Mouse (Mus musculus) megakaryocyte, adult 5-6 weeks (primary cell): ENCODE results near the gene Cntn2. TPM values are rescaled to one million over a fixed set of nuclear protein-coding genes. Genes with fewer than 3 reads are reported as not detected.
A peak's percentile ranks its signal among the peaks of the same experiment; 100 is the strongest.
"Not testable (repeated sequence)": the region's sequence is repeated elsewhere in the genome, so short reads cannot be mapped to it uniquely, and the experiment has no call there.

ENCODE experiments used
- ATAC-seq: 2 replicates; pipeline ENCODE4 v1.8.0; 2016; ENCODE audit warnings: mild to moderate bottlenecking, inconsistent platforms; ENCODE audit not compliant: poor library complexity, severe bottlenecking
- total RNA-seq, 2 experiments: library from RNA; stranded (forward) in 1 of 2; stranded (reverse) in 1 of 2; fragments of 153-499, 151-499 nt in 1 of 2; fragments of 221-1000, 200-1000 nt in 1 of 2; gene quantifications; 2 replicates each; pipeline versions ENCODE4 v1.2.3 to v1.2.4; 2015 to 2017

Gene Cntn2
- total RNA-seq, 2 experiments from 2014 or later: not detected

DNA sequence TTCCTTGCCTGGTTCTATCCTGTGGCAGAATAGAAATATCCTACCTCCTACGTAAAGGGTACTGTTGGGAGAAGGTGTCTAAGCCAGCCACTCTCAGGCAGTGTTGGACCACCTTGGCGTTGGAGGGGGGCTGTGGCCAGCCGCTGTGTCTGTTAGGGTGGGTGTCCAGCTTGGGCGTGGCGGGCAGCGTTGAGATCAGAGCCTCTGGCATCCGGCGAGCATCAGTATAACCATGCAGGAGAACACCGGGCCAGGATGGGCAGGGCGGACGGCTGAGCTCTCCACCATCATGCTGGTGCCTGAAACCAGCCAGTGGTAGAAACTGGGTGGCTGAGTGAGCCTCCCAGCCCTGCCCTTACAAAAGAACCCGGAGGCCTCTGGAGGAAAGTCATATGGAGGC, 27.7 kb downstream of the Cntn2 start:
- no peak for ATAC-seq

DNA sequence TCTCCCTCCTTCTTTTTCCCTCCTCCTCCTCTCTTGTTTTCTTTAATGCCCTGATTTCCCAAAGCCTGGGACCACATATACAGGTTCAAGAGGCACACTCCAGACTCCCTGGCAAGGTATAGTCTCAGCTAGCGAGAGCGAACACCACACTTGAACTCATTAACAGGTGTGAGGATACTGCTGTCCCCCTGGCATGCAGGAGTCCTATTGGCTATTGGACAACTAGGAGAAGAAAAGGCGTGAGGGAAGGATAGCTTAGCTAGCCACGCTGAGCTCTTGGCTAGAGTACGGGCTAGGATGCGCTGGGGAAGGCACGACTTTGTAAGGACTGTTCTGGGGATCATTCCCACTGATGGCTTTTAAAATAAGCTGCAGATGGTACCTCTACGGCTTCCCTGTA, 30.9 kb downstream of the Cntn2 start:
- ATAC-seq: no peak

DNA sequence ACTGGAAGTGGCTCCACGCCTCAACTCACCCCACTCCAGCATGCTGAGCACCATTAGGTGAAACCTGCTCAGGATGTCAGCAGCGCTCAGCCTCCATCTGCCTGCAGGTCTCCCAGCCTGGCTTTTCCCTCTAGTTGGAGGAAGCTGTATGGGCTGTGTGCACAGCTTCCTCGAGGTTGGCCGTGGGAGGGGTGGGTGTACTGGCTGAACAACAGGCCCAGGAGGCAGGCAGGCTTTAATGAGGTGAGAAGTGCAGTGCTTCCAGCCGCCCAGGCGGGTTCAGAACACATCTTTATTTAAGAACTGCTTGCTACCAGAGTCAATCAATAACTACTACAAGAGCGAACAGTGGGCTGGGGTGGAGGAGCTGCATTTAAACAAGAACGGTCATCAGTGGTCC, 31.5 kb downstream of the Cntn2 start:
- ATAC-seq: no peak

DNA sequence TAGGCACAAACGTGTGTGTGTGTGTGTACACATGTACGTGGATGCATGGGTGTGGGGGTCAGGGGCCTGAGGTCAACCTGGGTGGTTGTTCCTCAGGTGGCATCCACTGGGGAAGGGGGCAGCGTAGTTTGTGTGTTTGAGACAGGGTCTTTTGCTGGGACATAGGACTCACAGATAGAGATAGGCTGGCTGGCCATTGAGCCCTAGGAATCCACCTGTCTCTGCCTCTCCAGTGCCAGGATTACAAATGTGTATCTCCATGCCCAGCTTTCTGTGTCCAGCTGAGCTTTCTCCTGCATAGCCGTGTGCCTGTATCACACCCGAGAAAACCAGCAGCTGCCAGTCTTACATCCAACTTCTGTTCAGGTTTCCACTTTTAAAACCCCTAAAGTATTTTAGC, 33.3 kb downstream of the Cntn2 start:
- ATAC-seq: no peak

DNA sequence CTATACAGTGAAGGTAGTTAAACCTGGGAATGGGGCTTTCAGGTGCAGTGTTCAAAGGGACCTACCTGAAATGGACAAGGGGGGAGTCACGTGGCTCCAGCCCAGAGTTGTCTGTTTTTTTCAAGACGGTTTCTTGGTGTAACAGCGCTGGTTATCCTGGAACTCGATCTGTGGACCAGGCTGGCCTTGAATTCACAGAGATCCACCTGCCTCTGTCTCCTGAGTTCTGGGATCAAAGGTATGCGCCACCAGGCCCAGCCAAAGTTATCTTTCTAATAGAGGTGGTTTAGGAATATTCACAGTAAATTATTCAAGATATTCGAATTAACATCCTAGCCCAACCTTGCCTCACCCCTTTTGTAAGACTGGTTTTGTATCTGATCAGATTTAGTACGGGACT, 36.4 kb downstream of the Cntn2 start:
- ATAC-seq: no peak

DNA sequence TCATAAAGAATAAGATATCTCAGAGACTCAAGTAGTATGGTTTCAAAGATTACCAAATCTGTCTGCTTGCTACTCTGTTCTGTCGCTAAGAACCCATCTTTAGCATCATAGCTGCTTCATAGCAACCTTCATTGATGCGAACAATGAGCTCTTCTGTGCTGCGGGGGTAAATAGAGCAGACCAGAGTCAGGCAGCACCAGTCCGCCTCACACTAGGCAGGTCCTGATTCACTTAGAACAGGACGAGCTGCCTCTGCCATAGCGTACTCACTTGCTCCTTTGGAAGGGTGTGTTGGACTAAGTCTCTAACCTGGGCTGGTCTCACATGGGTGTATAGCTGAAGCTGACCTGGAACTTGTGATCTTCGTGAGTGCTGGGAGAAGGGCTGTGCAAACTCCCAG, 37.0 kb downstream of the Cntn2 start, which contains the start of gene Tmem81:
TSS of gene Tmem81 (plus strand) at position 173 of the 400 bp plus-strand sequence.
- no peak for ATAC-seq

DNA sequence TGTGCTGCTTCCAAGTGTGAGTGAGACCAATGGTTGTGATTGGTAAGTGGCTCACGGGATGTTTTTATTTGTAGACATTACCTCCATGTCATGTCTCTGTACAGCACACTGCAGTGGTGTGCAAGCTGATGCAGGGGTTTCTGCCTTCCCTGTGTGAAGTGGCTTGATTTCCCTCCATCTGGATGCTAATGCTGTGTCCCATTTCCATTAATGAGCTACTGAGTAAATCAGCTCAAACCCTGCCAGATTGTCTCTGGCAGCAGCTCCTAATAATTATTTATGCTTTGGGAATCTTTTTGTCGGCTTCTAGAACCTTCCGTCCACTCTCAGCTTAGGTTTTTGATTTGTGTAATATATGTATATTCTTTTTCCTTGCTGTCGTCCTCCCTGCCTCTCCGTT, 37.9 kb downstream of the Cntn2 start:
- no peak for ATAC-seq

DNA sequence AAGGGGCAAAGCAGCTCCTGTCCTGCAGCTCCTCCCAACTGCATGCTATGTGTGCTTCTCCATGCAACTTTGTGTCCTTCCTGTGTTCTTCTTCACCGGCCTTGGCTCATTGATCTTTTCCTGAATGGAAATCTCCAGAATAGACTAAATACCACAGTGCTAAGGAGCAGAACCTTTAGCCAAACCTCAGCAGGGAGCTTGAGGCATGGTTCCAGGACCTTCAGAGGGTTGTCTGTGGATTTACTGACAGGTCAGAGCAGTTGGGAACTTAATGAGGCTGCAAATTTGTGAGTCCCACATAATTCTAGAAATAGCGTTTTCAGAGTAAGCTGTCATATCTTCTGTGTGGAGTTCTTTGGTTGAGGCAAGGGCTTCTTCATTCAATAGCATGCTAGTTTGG, 42.5 kb downstream of the Cntn2 start:
- ATAC-seq: no peak

DNA sequence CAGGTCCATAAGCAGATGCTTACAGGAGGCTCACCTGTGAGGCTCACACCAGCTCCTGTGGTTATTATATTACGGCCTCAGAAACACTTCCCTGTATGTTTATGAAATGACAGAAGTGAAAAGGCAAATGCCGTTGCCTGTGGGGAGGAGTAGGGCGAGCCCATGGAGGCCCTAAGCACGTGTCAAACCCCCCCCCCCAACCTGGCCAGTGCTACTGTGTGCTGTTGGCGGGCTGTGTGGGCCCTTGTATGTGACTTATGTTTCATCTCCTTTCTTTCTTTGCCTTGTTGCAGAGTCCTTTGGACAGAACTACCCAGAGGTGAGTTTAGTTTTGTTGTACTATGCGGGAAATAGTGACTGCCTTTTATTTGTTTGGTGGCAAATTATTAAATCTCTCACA, 59.3 kb downstream of the Cntn2 start:
- no peak for ATAC-seq

DNA sequence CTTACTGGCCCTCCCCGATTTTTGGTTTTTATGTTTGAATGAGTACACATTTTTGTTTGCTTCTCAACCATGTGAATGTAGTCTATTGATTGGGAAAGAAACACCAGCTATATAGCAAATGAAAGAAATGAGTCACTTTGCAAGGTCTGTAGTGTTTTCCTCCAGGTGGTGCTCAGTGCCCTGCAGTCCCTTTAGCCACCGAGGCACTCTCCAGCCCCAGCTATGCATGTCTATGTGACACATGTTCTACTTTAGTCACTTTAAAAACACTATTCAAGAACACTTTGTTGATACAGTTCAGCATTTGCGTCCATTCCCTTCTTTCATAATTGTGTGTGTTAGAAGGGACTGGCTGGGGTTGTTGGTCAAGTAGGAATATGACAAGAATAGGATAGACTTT, 59.8 kb downstream of the Cntn2 start:
- ATAC-seq: no peak

DNA sequence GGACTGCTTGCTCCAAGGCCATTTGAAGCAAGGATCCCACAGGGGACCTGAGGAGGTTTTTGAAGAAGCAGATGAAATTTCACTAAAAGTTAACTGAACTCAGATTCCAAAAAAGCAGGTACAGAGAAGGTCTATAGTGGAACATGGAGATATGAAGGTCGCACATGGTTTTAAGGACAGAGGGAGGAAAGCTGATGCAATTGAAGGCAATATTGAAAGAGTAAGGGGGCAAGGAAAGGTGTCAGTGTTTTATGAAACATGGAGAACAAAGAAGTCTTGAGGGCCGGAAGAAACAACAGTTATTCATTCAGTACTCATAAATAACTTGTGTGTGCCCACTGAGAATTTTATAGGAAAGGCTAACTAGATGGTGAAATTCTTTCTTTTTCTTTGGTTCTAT, 61.4 kb downstream of the Cntn2 start:
- no peak for ATAC-seq

DNA sequence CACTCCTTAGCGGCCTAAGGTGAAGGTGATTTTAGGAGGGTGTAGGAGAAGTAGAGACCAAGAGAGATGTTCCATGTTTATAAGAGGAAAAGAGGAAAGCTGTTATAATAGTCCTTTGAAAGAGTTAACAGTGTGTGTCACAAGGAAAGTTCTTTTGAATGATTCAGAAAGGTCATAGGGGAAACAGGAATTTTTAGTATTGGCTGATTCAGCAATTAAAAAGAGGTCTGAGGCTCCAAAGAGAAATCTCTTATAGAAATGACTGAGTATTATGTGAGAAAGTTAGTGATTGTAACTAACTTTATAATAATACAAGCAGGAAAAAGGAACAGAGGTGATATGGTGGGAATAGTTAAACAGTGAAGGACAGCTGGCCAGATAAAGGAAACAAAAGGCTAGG, 63.6 kb downstream of the Cntn2 start:
- no peak for ATAC-seq

DNA sequence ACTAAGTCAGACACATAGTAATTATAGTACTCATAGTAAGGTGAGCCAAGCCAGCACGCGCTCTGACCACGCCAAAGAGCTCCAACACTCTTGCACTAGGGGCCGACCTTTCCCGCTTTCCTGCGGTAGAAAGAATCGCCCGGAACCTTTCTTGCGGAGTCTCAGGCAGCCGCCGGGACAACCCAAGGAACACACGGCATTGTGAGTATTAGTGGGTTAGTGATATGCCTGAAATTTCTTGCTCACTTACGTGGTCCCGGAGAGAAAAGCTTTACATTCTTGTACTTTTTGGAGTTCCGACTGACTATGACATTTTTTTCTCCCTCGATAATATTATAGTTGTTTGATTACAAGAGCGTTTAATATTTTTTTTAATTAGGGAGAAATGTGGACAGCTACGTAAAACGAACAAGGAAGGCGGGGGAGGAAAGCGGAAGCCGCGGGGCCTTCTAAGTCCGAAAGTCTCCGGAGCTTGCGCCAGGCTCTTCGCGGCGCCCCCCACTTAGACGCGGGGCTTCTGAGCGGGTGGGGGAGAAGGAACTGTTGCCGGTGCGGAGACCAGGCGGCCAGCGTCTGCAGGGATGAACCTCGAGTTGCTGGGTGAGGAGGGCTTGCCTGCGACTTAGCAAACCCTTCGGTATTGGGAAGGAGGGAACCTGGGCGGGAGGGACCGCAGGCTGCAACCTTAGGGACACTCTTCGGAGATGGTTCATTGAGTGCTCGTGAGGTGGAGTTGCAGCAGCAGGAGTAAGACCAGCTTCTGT, 65.9 kb downstream of the Cntn2 start, which contains the start of gene Rbbp5:
TSS of gene Rbbp5 (plus strand) at position 438 of the 764 bp plus-strand sequence.
- ATAC-seq: peak; percentile 96

DNA sequence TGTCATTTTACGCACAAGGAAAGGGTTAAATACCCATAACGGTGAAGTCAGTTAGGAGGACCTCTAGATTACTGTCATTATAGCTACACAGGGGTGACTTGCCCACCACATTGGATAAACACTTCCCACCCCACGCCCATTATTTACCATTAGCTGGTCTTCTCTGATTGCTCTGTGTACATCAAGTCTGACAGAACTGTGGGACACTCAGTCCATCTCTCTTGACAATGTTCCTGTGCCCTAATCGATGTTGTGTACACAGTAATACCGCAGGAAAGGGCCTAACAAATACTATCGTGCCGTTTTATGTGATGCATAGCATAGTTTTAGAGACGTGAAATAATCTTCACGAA, 66.5 kb downstream of the Cntn2 start:
- peak; percentile 19 for ATAC-seq

DNA sequence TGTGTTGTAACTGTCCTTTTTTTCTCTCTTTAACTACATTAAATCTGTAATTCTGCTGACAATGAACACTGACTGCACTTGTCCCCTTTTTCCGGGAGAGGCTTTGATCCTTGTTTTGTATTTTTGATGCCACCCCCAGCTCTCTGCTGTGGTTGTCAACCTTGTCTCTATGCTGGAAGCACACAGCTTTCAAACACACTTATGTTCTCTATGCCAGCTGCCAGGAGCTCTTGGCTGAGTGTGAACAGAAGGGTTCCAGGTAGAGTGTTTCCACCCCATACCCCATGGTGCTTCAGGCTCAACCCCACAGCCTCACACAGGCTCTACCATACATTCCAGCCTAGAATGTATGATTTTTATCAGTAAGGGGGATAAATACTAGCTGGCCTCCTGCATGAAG, 68.6 kb downstream of the Cntn2 start:
- ATAC-seq: no peak

DNA sequence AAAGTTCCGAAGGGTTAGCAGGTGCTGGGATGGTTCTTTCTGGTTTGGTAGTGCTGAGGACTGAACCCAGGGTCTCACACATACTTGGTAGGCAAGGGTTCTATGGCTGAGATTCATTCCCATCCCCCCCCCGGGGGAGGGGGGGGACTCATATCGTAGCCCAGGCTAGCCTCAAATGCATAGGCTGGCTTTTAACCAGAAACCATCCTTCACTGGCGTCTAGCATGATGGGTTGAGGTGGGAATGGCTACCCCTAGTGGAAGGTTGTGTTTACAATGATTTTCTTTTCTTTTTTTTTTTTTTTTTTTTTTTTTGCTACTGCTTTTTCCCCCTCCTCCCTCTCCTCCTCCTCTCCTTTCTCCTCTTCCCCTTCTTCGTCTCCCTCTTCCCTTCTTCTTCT, 70.5 kb downstream of the Cntn2 start:
- ATAC-seq: no peak

DNA sequence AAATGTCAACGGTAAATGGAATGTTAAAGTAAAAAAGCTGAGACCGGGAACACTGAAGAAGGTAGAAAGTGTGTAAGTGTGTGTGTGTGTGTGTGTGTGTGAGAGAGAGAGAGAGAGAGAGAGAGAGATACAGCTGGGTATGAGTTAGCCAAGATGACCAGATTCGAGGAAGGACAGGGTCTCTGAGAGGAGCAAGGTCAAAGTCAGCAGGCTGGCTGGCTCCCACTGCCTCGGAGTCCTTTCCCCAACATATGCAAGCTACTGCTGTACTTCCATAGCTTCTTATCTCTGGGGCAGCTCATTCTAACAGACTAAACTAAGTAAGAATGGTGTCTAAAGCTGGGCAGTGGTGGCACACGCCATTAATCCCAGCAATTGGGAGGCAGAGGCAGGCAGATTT, 71.6 kb downstream of the Cntn2 start:
- ATAC-seq: no peak

DNA sequence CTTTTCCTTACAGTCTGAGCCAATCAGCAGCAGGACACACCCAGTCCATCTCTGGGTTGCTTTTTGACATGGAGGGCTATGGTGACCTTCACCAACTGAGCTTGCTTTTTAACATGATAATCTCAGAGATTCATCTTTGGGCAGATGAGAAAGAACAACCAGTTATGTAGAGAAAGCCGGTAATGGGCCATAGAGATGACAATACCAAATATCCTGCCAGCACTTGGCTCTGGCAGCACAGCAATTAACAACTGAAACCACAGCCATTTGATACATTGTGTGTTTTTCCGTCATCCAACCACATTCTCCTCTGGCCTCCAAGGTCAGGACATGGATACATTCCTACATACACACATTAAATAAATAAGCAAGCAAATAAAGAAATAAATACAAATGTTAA, 72.0 kb downstream of the Cntn2 start:
- no peak for ATAC-seq

DNA sequence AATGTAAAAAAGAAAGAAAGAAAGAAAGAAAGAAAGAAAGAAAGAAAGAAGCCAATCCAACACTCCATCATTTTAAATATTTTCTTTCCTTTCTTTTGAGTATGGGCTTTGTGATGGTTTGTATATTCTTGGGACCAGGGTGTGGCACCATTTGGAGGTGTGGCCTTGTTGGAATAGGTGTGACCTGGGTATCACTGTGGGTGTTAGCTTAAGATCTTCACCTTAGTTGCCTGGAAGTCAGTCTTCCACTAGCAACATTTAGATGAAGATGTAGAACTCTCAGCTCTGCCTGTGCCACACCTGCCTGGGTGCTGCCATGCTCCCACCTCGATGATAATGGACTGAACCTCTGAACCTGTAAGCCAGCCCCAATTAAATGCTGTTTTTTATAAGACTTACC, 73.0 kb downstream of the Cntn2 start:
- ATAC-seq: not testable (repeated sequence)

DNA sequence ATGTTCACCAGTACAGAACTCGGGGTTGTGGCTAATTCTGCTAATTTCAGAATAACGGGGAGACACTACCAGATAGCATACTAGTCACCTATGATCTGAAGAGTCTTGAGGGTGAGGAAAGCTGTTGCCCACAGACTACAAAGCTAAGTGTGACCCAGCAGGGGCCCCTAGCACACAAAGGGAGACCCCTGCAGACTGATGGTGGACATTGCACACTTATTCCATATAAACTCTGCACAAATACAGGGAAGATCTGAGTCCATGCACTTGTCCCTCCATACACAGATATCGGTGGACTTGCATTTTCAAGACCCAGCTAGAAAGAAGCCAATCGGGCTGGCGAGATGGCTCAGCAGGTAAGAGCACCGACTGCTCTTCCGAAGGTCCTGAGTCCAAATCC, 73.5 kb downstream of the Cntn2 start:
- ATAC-seq: 0 out of 2 replicates have a peak, but pooled peaks have one; percentile 38

DNA sequence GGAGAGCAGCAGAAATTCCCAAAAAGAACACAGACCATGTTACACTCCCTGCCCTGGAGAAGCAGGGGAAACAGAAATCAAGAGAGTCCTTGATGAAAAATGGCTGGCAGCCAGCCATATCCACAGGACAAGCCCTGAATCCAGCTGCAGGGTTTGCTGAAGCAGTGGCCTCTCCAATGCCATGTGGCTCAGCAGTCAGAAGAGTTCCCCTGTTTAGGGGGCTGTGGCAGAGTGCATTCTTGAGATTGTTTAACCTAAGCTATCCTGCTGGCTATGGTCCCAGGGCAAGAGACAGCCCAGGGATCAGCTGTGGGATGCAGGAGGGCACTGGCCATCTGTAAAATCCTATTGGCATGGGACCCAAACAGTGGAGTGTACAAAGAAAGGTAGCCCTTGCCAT, 74.1 kb downstream of the Cntn2 start:
- no peak for ATAC-seq

DNA sequence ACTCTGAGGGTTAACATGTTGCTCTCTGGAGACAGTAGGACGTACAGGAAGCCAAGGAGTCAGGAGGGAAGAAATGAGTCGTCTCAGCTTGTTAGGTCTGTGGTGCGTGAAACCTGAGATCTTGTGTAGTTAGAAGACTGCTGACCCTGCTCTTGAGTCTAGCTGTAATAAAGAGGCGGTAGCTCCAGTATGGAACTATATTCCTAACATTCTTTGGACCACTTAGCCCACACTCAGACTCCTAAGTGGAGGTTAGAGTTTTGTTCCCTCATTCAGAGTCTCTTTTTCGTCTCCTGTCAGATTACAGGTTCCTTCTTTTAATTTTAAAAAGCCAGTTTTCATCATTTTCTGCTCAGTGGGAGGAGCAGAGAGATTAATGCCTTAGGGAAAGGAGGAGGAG, 78.4 kb downstream of the Cntn2 start:
- ATAC-seq: no peak
